Mouse (Mus musculus) bone marrow, adult 2 months (tissue): ENCODE measurements around the gene Exoc4.

Source experiments
- CTCF ChIP-seq: fragments of 200-500 bp; IDR thresholded peaks from 2 replicates; pipeline ENCODE4 v1.5.1; 2011; ENCODE audit warnings: low read length, control low read depth; ENCODE audit not compliant: control insufficient read depth, insufficient read depth
- POLR2A ChIP-seq: fragments of 200-500 bp; IDR thresholded peaks from 2 replicates; pipeline ENCODE4 v1.6.1; 2011; ENCODE audit warnings: low read depth, mild to moderate bottlenecking, control low read depth, low read length, borderline replicate concordance; ENCODE audit not compliant: control insufficient read depth

DNA sequence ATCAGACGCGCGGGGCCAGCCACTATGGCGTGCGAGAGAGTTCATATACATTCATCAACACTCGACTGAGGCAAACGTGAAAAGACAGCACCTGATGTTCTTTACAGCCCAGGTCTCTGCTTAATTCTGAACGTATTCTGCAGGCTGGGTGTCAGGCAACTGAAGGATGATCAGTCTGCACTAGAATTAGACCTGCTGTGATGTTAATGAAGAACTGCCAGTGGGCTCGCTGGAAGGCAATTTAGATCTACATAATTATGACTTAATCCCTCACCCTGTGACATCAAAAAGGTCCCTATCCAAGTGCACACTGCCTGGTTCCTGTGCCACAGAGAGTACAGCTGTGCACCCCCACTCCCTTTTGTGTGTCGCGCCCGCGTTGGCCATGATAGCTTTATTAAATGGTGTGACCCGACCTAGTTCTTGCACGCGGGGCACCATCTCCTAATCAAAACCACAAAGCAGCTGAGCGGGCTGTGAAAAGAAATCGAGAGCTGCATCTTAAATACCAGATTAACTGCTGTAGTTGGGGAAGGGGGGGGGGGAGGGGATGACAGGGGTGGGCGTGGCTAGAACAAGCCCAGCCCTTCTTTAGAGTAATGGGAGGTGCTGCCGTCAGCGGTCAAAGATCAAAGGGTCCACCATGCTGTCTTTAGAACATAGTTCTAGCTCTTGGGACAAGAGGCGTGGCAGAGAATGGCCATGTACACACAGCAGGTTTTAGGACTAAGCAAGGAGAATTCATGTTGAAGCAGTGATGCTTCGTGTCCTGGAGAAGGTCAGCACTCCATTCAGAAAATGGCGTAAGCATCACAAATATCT is 743.5 kb downstream of the Exoc4 start:
- TF ChIP-seq POLR2A (no peak), CTCF (no peak)
